Mouse (Mus musculus): ENCODE measurements around the gene Cotl1.
"Not testable (repeated sequence)": the region's sequence is repeated elsewhere in the genome, so short reads cannot be mapped to it uniquely, and the experiment has no call there.

Gene Cotl1

GRCm38 (mm10) chr8:119840275-119840808 is at the start of gene Cotl1:
Cotl1 (minus strand) TSS chr8:119840544.
- DNase-seq, result peak; percentile 95 to 96

GRCm38 (mm10) chr8:119888012-119888411 is 47.7 kb upstream of the Cotl1 start:
- DNase-seq, result no peak

GRCm38 (mm10) chr8:119887130-119887529 is 46.8 kb upstream of the Cotl1 start:
- peak in 1 of 2 experiments; percentile 11 for DNase-seq

GRCm38 (mm10) chr8:119885612-119886011 is 45.3 kb upstream of the Cotl1 start:
- no peak for DNase-seq

GRCm38 (mm10) chr8:119883281-119883680 is 42.9 kb upstream of the Cotl1 start:
- no peak for DNase-seq

GRCm38 (mm10) chr8:119881917-119882316 is 41.6 kb upstream of the Cotl1 start:
- no peak for DNase-seq

- DNase-seq, result no peak
These were observed 41.0 kb upstream of the Cotl1 start for GRCm38 (mm10) chr8:119881301-119881700.

GRCm38 (mm10) chr8:119873181-119873580 is 32.8 kb upstream of the Cotl1 start:
- DNase-seq, result no peak

- DNase-seq, result no peak
These were observed 29.3 kb upstream of the Cotl1 start for GRCm38 (mm10) chr8:119869616-119870015.

- no peak for DNase-seq
These were observed 22.4 kb upstream of the Cotl1 start for GRCm38 (mm10) chr8:119862749-119863148.

- no peak for DNase-seq
These were observed 22.0 kb upstream of the Cotl1 start for GRCm38 (mm10) chr8:119862390-119862734.

GRCm38 (mm10) chr8:119861706-119862389 is 21.5 kb upstream of the Cotl1 start, which contains the start of gene Klhl36:
Klhl36 (plus strand) TSS chr8:119862266.
- peak; percentile 95 to 96 for DNase-seq

- no peak for DNase-seq
These were observed 17.4 kb upstream of the Cotl1 start for GRCm38 (mm10) chr8:119857767-119858166.

GRCm38 (mm10) chr8:119855656-119856055 is 15.3 kb upstream of the Cotl1 start:
- DNase-seq, result no peak

- DNase-seq, result no peak
These were observed 13.7 kb upstream of the Cotl1 start for GRCm38 (mm10) chr8:119854035-119854434.

GRCm38 (mm10) chr8:119853521-119853920 is 13.2 kb upstream of the Cotl1 start:
- no peak for DNase-seq

- no peak for DNase-seq
These were observed 7.0 kb upstream of the Cotl1 start for GRCm38 (mm10) chr8:119847232-119847922.

- DNase-seq, result not testable (repeated sequence)
These were observed 5.4 kb upstream of the Cotl1 start for GRCm38 (mm10) chr8:119845741-119846140.

- no peak for DNase-seq
These were observed 4.2 kb upstream of the Cotl1 start for GRCm38 (mm10) chr8:119844577-119844976.

GRCm38 (mm10) chr8:119843444-119843843 is 3.1 kb upstream of the Cotl1 start:
- DNase-seq, result peak in 1 of 2 experiments; percentile 63

GRCm38 (mm10) chr8:119840905-119841411 is 614 bp upstream of the Cotl1 start:
- DNase-seq, result no peak

GRCm38 (mm10) chr8:119839419-119840021 is 824 bp downstream of the Cotl1 start:
- DNase-seq, result no peak

- no peak for DNase-seq
These were observed 1.4 kb downstream of the Cotl1 start for GRCm38 (mm10) chr8:119838983-119839340.
